Mouse (Mus musculus) limb, embryonic 11.5 days (tissue): ENCODE data around the gene Elf3. TPM values are rescaled to one million over a fixed set of nuclear protein-coding genes. Genes with fewer than 3 reads are reported as not detected.
"Not testable (repeated sequence)": the region's sequence is repeated elsewhere in the genome, so short reads cannot be mapped to it uniquely, and the experiment has no call there.

ENCODE experiments used
- ATAC-seq: fragments of 200-750 bp; cut with Nextera tagmentation; 2 replicates; pipeline ENCODE4 v1.8.0; 2017; ENCODE audit warnings: low read depth; ENCODE audit not compliant: insufficient number of reproducible peaks, low FRiP score, low TSS enrichment
- DNase-seq: peaks from one replicate; pipeline ENCODE4 v3.0.0-alpha.2; 2015; ENCODE audit warnings: low spot score
- H3K27ac ChIP-seq: fragments of 300-500 bp; sonication (generic); replicated peaks from 2 replicates; pipeline ENCODE4 v1.5.1; 2014; ENCODE audit warnings: low read depth, mild to moderate bottlenecking, low read length
- H3K27me3 ChIP-seq: fragments of 300-500 bp; sonication (generic); 2 replicates; pipeline ENCODE4 v1.6.1; 2014; ENCODE audit warnings: mild to moderate bottlenecking, low read length, mixed read lengths; ENCODE audit not compliant: control insufficient read depth, insufficient read depth
- H3K36me3 ChIP-seq: fragments of 300-500 bp; sonication (generic); 2 replicates; pipeline ENCODE4 v1.6.1; 2014; ENCODE audit warnings: mild to moderate bottlenecking, low read length, moderate library complexity, mixed read lengths; ENCODE audit not compliant: control insufficient read depth, insufficient read depth
- H3K4me1 ChIP-seq: fragments of 300-500 bp; sonication (generic); 2 replicates; pipeline ENCODE4 v1.6.1; 2014; ENCODE audit warnings: low read length, mixed read lengths; ENCODE audit not compliant: control insufficient read depth, insufficient read depth
- H3K4me2 ChIP-seq: fragments of 300-500 bp; sonication (generic); 2 replicates; pipeline ENCODE4 v1.6.1; 2014; ENCODE audit warnings: low read depth, mild to moderate bottlenecking, moderate library complexity; ENCODE audit not compliant: severe bottlenecking
- H3K4me3 ChIP-seq: fragments of 300-500 bp; sonication (generic); 2 replicates; pipeline ENCODE4 v1.5.1; 2014; ENCODE audit warnings: low read depth, low read length
- H3K9ac ChIP-seq: fragments of 300-500 bp; sonication (generic); 2 replicates; pipeline ENCODE4 v1.6.1; 2014; ENCODE audit warnings: mild to moderate bottlenecking, low read length
- H3K9me3 ChIP-seq: fragments of 300-500 bp; sonication (generic); 2 replicates; pipeline ENCODE4 v1.6.1; 2016; ENCODE audit warnings: low read length; ENCODE audit not compliant: control insufficient read depth
- WGBS: fragments of 180-500 bp; shearing (Covaris S2); extraction: QIAGEN DNeasy Blood & Tissue Kit; methylation state at CpG from one replicate; pipeline ENCODE4 v1.1.7; 2014; 5-methylcytosine and 5-hydroxymethylcytosine counted together
- polyA plus RNA-seq: library from polyadenylated mRNA; unstranded; fragments of >200 nt; fragmentation: Nextera tagmentation; extraction: Ambion mirVana; gene quantifications from 2 replicates; pipeline ENCODE4 v1.2.1, GENCODE M21; 2014

The Elf3 gene
- polyA plus RNA-seq, 1 experiment from 2014 or later: 7.4 TPM

GRCm38 (mm10) chr1:135233961-135234360, 24.4 kb downstream of the Elf3 start:
- H3K4me2 ChIP-seq: no peak overlapping the region
- no peak overlapping the region for H3K27ac ChIP-seq
- no peaks in the 10 kb centered on the region for H3K27me3 ChIP-seq
- ATAC-seq: no peak
- no peak overlapping the region for H3K4me3 ChIP-seq
- H3K9ac ChIP-seq: no peak overlapping the region
- H3K36me3 ChIP-seq: no peaks in the 10 kb centered on the region
- H3K9me3 ChIP-seq: no peaks in the 10 kb centered on the region
- H3K4me1 ChIP-seq: no peaks in the 10 kb centered on the region
- WGBS: 90% methylated on average over 6 of the region's 6 CpGs
- no peak for DNase-seq

DNA sequence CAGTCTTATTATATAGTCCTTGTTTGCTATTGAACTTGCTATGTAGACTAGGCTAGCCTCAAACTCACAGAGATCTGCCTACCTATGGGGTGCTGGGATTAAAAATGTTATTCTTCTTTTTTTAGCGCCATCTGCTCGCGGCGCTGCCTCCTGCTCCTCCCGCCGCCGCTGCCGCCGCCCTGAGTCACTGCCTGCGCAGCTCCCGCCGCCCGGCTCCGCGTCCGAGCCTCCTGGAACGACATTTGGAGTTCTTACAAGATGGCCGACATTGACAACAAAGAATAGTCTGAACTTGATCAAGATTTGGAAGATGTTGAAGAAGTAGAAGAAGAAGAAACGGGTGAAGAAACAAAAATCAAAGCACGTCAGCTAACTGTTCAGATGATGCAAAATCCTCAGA, 26.5 kb downstream of the Elf3 start:
- ATAC-seq, H3K27ac ChIP-seq, H3K36me3 ChIP-seq, H3K9ac ChIP-seq, DNase-seq, H3K9me3 ChIP-seq, H3K4me2 ChIP-seq, H3K4me1 ChIP-seq, H3K27me3 ChIP-seq, H3K4me3 ChIP-seq: not testable (repeated sequence)
- WGBS: 75% methylated on average over 20 of the region's 20 CpGs

GRCm38 (mm10) chr1:135227339-135227950, 30.9 kb downstream of the Elf3 start:
- no peak overlapping the region for H3K27ac ChIP-seq
- no peak for DNase-seq
- no peaks in the 10 kb centered on the region for H3K4me1 ChIP-seq
- WGBS: 83% methylated on average over 13 of the region's 13 CpGs
- no peaks in the 10 kb centered on the region for H3K36me3 ChIP-seq
- no peaks in the 10 kb centered on the region for H3K27me3 ChIP-seq
- H3K4me2 ChIP-seq: no peak overlapping the region
- H3K9me3 ChIP-seq: no peaks in the 10 kb centered on the region
- no peak overlapping the region for H3K4me3 ChIP-seq
- H3K9ac ChIP-seq: no peak overlapping the region
- no peak for ATAC-seq

DNA sequence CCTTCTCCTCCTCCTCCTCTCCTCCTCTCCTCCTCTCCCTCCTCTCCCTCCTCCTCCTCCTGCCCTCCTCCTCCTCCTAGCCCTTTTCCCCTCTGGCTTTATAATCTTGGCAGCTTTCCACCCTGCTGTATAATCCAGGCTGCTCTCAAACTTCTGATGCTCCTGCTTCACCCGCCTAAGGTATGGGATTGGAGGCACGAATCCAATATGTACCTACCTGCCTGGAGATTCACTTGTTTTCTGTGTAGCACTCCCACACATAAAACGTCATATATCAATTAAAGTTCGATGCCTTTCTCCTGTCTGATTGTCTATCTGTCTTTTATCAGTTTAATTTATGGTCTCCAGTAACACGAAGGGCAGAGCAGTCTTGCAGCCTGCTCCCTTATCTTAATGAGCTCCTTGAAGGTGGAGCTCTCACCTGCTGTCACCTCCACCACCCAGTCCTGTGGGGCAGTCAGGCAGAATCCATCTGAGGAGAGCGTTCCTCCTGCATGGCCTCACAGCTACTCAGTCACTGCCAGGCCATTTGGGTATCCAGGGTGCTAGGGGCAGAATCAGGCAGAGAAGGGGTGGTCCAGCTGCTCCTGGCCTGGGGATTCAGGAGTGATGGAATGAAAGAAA, 33.3 kb downstream of the Elf3 start:
- Histone ChIP-seq H3K27ac (no peak overlapping the region), H3K4me2 (no peak overlapping the region), H3K36me3 (no peaks in the 10 kb centered on the region), H3K4me1 (no peaks in the 10 kb centered on the region), H3K27me3 (no peaks in the 10 kb centered on the region), H3K9ac (no peak overlapping the region), H3K9me3 (no peaks in the 10 kb centered on the region), H3K4me3 (no peak overlapping the region)
- WGBS: 44% methylated on average over 6 of the region's 6 CpGs
- DNase-seq (no peak), ATAC-seq (no peak)

- WGBS: 86% methylated on average over 3 of the region's 3 CpGs
- no peak overlapping the region for H3K9ac ChIP-seq
- no peaks in the 10 kb centered on the region for H3K27me3 ChIP-seq
- no peak overlapping the region for H3K4me3 ChIP-seq
- no peaks in the 10 kb centered on the region for H3K9me3 ChIP-seq
- H3K27ac ChIP-seq: no peak overlapping the region
- no peak for ATAC-seq
- H3K4me1 ChIP-seq: no peaks in the 10 kb centered on the region
- H3K4me2 ChIP-seq: no peak overlapping the region
- DNase-seq: no peak
- no peaks in the 10 kb centered on the region for H3K36me3 ChIP-seq
These were observed 34.2 kb downstream of the Elf3 start for GRCm38 (mm10) chr1:135224147-135224546.

GRCm38 (mm10) chr1:135217607-135218233, 40.6 kb downstream of the Elf3 start:
- Histone ChIP-seq H3K4me3 (no peak overlapping the region), H3K4me1 (no peaks in the 10 kb centered on the region; the same call in 1 of the 2 replicates), H3K4me2 (no peak overlapping the region), H3K9ac (no peak overlapping the region), H3K27ac (0 out of 2 replicates have a peak overlapping the region, but pooled peaks have one; percentile 36), H3K27me3 (no peaks in the 10 kb centered on the region), H3K9me3 (no peaks in the 10 kb centered on the region), H3K36me3 (no peaks in the 10 kb centered on the region)
- DNase-seq: no peak
- WGBS: 55% methylated on average over 13 of the region's 13 CpGs
- no peak for ATAC-seq

GRCm38 (mm10) chr1:135213772-135214640, 44.4 kb downstream of the Elf3 start:
- H3K36me3 ChIP-seq: no peaks in the 10 kb centered on the region
- H3K9me3 ChIP-seq: no peaks in the 10 kb centered on the region
- H3K4me2 ChIP-seq: no peak overlapping the region
- H3K27ac ChIP-seq: no peak overlapping the region
- H3K4me1 ChIP-seq: no peaks in the 10 kb centered on the region; the same call in 1 of the 2 replicates
- DNase-seq (no peak), ATAC-seq (no peak)
- no peak overlapping the region for H3K4me3 ChIP-seq
- H3K27me3 ChIP-seq: no peaks in the 10 kb centered on the region
- H3K9ac ChIP-seq: no peak overlapping the region
- 85% methylated on average over 9 of the region's 9 CpGs for WGBS

- Histone ChIP-seq H3K9ac (no peak overlapping the region), H3K9me3 (no peaks in the 10 kb centered on the region), H3K27me3 (no peaks in the 10 kb centered on the region), H3K36me3 (no peaks in the 10 kb centered on the region), H3K27ac (no peak overlapping the region), H3K4me1 (no peaks in the 10 kb centered on the region), H3K4me2 (no peak overlapping the region), H3K4me3 (no peak overlapping the region)
- 58% methylated on average over 5 of the region's 5 CpGs for WGBS
- ATAC-seq (no peak), DNase-seq (no peak)
These were observed 47.9 kb downstream of the Elf3 start for GRCm38 (mm10) chr1:135210421-135210820.
